Mouse (Mus musculus) E14TG2a.4 (cell line): ENCODE measurements at regions not wholly inside any gene's neighbourhood (a gene's known extent, or its start where the extent isn't known, plus 50 kb on each side); places are given as distances from the start of the nearest gene placed in this dataset.

ENCODE experiments used
- H3K27me3 ChIP-seq: 2 replicates; pipeline ENCODE4 v1.6.1; 2014; ENCODE audit warnings: low read length, control low read depth; ENCODE audit not compliant: insufficient read depth
- H3K36me3 ChIP-seq: 2 replicates; pipeline ENCODE4 v1.6.1; 2014; ENCODE audit warnings: low read length, control low read depth; ENCODE audit not compliant: insufficient read depth
- H3K4me1 ChIP-seq: replicated peaks from 2 replicates; pipeline ENCODE4 v1.6.1; 2014; ENCODE audit warnings: low read depth, low read length, control low read depth
- H3K4me3 ChIP-seq: replicated peaks from 2 replicates; pipeline ENCODE4 v1.5.1; 2014; ENCODE audit warnings: mild to moderate bottlenecking, low read length
- H3K9me3 ChIP-seq: 2 replicates; pipeline ENCODE4 v1.6.1; 2014; ENCODE audit warnings: low read length, control low read depth
- CTCF ChIP-seq: conservative IDR thresholded peaks from 2 replicates; pipeline ENCODE4 v1.5.1; 2014; ENCODE audit warnings: low read length
- NANOG ChIP-seq: IDR thresholded peaks from 2 replicates; pipeline ENCODE4 v1.6.1; 2014; ENCODE audit warnings: borderline replicate concordance, low read length, mixed read lengths
- POU5F1 ChIP-seq: IDR thresholded peaks from 2 replicates; pipeline ENCODE4 v1.6.1; 2014; ENCODE audit warnings: low read length, borderline replicate concordance

DNA sequence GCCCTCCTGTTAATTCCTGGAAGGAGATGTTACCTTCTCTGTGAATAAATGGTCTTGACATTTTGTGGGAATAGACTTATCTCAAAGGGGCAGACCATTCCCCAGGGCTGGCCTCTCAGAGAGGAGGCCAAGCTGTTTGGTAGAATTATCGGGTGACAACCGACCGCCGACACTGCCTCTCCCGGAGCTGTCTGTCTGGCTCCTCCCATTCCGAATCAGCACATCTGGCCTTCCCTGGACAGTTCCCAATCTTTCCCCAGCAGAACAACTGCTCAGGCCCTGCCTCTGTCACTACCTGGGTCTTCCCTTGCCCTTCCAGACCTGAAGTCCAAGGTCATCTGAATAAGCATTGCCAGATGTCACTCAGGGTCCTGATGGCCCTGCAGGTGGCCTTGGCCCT lies 246.8 kb upstream of the Sdk2 start:
- peaks cover 8% of the 10 kb centered on the region for H3K9me3 ChIP-seq
- TF ChIP-seq POU5F1 (no peak), NANOG (no peak), CTCF (no peak)
- H3K4me1 ChIP-seq = peaks cover 46% of the 10 kb centered on the region
- no peaks in the 10 kb centered on the region for H3K36me3 ChIP-seq
- peaks cover 10% of the 10 kb centered on the region; the same call in 1 of the 2 replicates for H3K27me3 ChIP-seq
- H3K4me3 ChIP-seq = no peak overlapping the region

DNA sequence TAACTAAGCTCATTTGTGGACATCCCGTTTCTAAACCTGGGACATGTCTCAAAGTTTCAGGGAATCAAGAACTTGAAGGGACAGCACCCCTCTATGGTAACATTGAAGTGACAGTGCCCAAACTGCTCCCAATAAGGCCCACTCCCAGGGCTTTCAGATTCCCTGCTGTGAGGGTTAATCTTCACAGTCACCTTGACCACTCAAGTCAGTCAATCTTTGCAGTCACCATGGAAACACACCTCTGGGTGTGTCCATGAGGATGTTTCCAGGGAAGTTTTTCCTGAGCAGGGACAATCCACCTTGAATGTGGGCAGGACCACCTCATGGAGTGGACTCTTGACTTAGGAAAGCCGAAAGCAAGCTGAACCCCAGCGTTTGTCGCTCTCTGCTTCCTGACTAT lies 244.8 kb upstream of the Sdk2 start:
- Histone ChIP-seq H3K4me1 (peaks cover 44% of the 10 kb centered on the region), H3K36me3 (no peaks in the 10 kb centered on the region), H3K27me3 (peaks cover 5% of the 10 kb centered on the region), H3K9me3 (peaks cover 8% of the 10 kb centered on the region), H3K4me3 (no peak overlapping the region)
- TF ChIP-seq CTCF (no peak), NANOG (peak; percentile 63), POU5F1 (no peak)

DNA sequence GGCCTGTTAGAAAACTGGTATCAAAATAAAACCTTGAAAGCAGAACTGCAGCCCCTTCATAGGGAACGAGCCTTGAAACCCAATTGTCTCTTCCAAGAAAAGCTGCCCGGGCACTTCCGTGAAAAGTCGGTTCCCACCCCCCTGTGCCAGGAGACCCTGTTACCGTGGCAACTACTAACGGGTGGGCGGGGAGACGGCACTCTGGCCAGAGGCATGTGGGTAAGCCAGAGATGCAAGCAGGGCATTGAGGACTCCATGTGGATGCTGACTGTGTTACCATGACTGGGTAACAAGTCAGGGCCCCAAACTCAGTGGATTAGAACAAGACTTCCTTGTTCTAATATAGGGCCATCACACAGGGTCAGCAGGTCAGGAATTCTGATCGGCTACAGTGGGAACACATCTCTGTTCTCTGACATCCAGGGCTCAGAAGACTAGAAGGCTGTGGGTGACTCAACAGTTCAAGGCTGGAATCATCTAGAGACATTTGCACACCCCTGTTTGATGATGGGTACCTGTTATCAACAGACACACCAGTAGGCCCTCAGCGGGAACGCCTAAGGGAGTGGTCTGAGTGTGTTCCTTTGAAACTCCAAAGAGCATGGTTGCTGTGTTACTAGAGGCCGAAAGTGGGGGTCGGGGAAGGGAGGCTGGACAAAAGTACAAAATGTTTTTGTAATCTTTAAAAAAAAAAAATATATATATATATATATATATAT lies 236.9 kb upstream of the Sdk2 start:
- TF ChIP-seq POU5F1 (no peak), CTCF (no peak), NANOG (no peak)
- peaks cover 7% of the 10 kb centered on the region for H3K27me3 ChIP-seq
- no peaks in the 10 kb centered on the region for H3K9me3 ChIP-seq
- no peak overlapping the region for H3K4me3 ChIP-seq
- no peaks in the 10 kb centered on the region for H3K36me3 ChIP-seq
- H3K4me1 ChIP-seq = peaks cover 5% of the 10 kb centered on the region

DNA sequence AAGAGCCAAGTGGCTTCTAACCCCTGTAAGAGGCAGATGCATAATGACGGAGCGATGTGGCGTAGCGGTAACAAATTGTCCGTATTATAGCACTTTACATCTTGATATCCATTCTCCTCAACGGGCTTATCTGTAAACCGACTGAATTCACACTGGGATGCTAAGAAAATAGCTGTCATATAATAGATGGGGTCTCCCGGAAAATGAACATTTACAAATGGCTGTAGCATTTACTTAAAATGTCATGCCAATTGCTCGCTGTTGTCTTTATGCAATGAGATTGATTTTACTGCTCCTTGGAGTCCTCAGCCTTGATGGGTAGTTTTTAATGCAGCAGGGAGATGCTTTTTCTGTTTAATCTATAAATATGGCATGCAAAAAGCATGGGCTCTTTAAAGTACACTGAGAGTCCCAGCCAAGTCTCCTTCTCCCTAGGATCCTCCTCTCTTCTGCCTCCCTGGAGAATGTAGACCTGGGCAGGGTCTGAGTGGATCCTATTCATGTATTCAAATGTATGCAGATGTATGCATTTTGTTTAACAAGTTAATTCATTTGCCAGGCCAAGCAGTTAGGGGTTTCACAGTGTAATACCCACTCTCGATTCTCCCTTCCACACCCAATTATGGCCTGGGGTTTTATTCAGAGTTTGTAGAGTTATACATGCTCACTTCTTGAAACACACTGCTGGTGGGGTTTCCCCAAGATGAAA lies 233.9 kb upstream of the Sdk2 start:
- no peak overlapping the region for H3K4me3 ChIP-seq
- H3K4me1 ChIP-seq = peaks cover 5% of the 10 kb centered on the region
- TF ChIP-seq CTCF = no peak
- no peak for TF ChIP-seq NANOG
- TF ChIP-seq POU5F1 = no peak

GRCm38 (mm10) chr11:114296816-114297334 lies 230.0 kb upstream of the Sdk2 start:
- no peaks in the 10 kb centered on the region for H3K36me3 ChIP-seq
- H3K27me3 ChIP-seq = peaks cover 10% of the 10 kb centered on the region
- no peak for TF ChIP-seq CTCF
- no peaks in the 10 kb centered on the region for H3K4me1 ChIP-seq
- H3K9me3 ChIP-seq = peaks cover 7% of the 10 kb centered on the region; the same call in 1 of the 2 replicates
- no peak overlapping the region for H3K4me3 ChIP-seq

More for the DNA sequence above, 233.9 kb upstream of the Sdk2 start:
- Histone ChIP-seq H3K9me3 (peaks cover 7% of the 10 kb centered on the region; the same call in 1 of the 2 replicates), H3K36me3 (no peaks in the 10 kb centered on the region), H3K27me3 (peaks cover 13% of the 10 kb centered on the region)

DNA sequence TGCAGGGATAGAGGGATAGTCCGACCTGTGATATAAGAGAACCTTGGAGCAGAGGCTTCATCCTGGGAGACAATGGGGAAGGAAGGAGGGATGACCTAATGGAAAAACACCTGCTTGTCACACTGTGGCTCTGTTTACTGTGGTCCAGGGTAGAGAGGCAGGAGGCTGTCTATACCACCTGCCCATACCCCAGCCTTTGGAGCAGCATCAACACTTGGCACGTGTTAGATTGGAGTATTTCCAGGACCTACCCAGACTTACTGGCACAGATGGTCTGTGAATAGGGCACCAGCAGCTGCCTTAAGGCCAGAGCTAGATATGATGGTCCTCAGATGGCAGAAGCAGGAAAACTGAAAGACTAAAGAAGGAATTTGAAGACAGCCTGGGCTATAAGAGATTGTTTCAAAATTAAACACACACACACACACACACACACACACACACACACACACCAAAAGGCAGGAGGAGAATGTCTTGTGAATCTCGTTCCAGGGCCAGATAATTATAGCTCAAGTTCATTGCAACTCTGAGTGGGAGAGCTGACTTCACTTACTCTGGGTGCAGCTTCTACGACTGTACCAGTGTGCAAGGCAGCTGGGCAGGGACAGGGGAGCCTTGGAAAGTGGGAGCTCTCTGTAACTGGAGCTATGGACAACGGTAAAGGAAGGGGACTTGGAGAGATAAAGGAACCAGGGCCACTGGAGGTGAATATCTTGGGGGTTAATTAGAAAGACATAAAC lies 227.8 kb upstream of the Sdk2 start:
- Histone ChIP-seq H3K27me3 (peaks cover 10% of the 10 kb centered on the region), H3K4me3 (no peak overlapping the region), H3K9me3 (peaks cover 7% of the 10 kb centered on the region; the same call in 1 of the 2 replicates), H3K36me3 (no peaks in the 10 kb centered on the region), H3K4me1 (no peaks in the 10 kb centered on the region)
- TF ChIP-seq POU5F1 (no peak), NANOG (no peak), CTCF (no peak)

GRCm38 (mm10) chr11:114291258-114291657 lies 224.4 kb upstream of the Sdk2 start:
- TF ChIP-seq POU5F1 (no peak), CTCF (no peak)
- no peaks in the 10 kb centered on the region for H3K36me3 ChIP-seq
- H3K9me3 ChIP-seq = no peaks in the 10 kb centered on the region
- no peaks in the 10 kb centered on the region for H3K4me1 ChIP-seq
- H3K4me3 ChIP-seq = no peak overlapping the region
- no peaks in the 10 kb centered on the region for H3K27me3 ChIP-seq

- Histone ChIP-seq H3K4me1 (no peaks in the 10 kb centered on the region), H3K27me3 (0 out of 2 replicates have a peak, but pooled peaks cover 3% of the 10 kb centered on the region), H3K9me3 (no peaks in the 10 kb centered on the region), H3K4me3 (no peak overlapping the region), H3K36me3 (no peaks in the 10 kb centered on the region)
- no peak for TF ChIP-seq CTCF
- TF ChIP-seq NANOG = no peak
- no peak for TF ChIP-seq POU5F1
Observed at GRCm38 (mm10) chr11:114289946-114290345, 223.1 kb upstream of the Sdk2 start.
